Mouse (Mus musculus): ENCODE results near the gene Trpv2. TPM values are rescaled to one million over a fixed set of nuclear protein-coding genes. Genes with fewer than 3 reads are reported as not detected.

The Trpv2 gene
- polyA plus RNA-seq (2017; shearing (Covaris generic)) = 10 to 100 TPM; 76.8 to 79.0 TPM

DNA sequence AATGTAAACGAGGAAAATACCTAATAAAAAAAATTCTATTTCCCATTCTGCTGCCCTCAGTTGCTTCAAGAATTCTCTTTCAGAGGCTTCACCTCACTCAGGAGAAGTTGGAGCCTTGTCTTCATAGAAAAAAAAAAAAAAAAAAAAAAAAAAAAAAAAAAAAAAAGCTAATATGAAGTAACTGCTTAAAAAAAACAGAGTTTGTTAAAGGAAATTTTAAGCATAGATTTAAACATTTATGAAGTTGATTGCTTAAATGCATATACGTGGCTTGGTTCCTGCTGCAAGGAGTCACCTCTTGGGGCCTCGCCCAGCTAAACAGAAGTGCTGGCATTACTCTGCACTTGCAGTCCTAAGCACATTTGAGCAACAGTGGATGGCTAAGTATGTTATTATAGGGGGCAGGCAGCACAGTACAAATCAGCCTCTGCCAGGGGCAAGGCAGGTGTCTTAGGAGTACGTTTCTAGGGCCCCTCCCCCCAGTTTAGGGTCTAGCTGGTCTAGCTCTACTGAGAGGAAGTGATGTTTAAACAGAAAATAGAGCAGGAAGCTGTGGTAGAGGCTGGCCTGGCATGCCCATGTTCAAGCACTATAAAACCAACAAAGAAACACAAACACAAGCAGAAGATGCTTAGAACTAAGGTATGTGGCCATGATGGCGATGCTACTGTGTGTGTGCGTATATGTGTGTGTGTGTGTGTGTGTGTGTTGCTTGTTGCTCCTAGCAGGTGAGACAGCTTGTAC is at the start of gene Trpv2:
Gene Trpv2, plus strand, starts transcription at position 528 of the 744 bp plus-strand sequence.
- peak; percentile 71 for ATAC-seq

DNA sequence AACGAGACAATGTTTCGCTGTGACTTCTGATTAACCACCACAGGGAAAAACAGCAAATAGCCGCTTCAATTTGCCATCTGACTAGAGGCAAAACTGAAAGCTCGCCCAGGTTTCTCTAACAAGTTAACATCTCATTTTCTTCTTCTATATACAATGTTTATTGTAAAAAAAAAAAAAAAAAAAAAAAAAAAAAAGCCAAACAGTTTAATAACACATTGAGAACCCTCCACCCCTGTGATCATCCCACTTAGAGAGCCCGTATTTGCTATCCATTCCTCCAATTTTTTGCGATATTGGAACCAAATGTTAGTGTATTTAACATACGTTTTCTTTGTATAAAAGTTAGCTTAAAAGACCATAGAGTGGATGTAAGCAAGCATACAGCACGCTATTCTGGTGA is 37.2 kb upstream of the Trpv2 start:
- ATAC-seq = no peak

DNA sequence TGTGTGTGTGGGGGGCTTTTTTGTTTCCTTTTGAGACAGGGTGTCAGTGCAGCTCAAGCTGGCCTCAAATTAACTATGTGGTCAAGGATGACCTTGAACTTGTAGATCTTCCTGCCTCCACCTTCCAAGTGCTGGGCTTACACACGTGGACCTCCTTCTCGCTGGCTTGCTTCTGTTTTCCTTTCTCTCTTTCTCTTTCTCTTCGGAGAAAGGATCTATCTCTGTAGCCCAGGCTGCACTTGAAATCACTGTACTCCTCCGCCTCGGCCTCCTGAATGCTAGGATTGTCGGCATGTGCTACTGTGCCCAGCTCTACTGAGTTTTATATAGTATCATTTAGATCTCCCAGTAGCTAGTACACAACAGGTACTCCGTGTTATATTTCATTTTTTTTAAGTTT is 36.7 kb upstream of the Trpv2 start:
- ATAC-seq = no peak

DNA sequence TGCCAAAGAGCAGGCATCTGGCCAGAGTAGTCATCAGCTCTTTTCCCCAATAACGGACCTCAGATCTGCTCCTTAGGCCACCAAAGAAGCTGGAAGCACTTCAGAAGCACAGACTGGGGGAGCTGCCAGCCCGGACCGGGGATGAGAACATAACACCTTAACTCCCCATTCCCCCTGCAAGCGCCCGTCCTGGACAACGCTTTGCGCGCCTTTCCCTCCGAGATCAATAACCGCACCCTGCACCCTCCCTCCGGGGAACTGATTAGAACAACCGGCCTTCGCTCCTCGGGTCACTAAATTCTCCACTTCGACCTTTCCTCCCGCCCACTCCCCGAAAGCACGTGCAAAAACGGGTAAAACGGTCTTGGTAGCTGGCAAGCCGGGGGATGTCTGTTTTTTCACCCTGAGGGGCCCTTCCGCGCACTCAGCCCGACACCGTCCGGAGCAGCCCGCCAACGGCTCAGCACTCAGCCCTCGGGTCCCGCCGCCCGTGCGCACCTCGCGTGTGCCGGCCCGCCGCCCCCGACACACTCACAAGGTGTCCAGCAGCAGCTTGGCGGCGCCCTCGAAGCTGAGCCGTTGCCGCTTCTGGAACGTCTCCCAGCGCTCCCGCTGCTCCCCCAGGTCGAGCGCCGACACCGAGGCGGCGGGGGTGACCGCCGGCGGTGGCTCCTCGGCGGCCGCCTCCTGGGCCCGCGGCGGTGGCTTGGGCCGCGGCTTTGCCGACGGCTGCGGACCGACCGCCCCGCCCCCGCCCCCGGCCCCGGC is 35.8 kb upstream of the Trpv2 start:
- peak; percentile 40 for ATAC-seq

DNA sequence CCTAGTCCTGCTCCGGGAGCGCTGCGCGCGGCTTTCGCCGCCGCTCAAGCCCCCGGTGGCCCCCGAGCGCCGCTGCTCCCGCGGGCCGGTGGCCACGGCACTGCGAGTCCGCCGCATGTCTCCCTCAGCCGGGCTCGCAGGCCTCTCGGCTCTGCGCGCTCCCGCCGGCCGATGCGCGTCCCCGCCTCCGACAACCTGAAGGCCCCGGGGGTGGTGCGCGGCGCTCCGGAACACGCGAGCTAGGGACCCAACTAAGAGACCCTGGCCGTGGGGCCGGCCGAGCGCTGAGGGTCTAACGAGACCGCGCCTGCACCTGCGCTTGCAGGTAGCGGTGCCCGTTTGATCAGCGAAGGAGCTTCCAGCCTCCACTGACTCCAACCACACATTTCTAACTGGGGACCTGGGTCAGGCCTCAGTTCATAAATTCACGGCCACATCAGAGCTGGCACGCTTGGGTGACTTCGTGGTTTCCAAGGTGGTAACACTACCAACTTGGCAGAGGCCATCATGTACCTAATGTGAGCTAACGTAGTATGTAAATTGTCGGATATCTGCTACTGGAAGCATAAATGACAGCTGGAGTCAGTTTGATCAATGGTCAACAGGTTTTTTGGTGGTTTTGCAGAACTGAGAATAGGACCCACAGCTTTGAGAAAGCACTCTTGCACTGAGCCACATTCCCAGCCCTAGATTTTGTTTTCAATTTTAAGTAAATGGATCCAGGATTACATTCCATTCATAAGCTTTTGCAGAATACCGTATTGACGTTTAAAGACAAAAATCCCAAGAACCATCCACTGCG is 35.0 kb upstream of the Trpv2 start, which contains the start of gene Cenpv:
Gene Cenpv, minus strand, starts transcription at position 173 of the 802 bp plus-strand sequence.
- ATAC-seq = peak; percentile 61

DNA sequence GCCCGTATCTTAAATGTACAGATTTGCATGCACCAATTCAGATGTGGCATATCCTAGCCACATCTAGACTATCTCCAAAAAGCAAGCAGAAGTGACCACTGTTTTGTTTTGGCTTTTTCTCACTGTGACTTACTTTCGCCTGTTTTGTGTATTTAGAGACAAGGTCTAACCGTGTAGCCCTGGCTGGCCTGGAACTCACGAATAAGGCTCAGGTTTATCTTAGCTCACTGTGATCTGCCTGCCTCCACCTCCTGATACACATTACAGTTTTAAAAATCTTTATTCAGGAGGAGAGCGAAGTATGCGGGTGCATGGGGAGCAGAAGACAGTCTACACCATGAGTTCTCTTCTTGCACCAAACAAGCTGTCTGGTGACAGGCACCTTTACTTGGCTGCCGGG is 34.1 kb upstream of the Trpv2 start:
- ATAC-seq = no peak

DNA sequence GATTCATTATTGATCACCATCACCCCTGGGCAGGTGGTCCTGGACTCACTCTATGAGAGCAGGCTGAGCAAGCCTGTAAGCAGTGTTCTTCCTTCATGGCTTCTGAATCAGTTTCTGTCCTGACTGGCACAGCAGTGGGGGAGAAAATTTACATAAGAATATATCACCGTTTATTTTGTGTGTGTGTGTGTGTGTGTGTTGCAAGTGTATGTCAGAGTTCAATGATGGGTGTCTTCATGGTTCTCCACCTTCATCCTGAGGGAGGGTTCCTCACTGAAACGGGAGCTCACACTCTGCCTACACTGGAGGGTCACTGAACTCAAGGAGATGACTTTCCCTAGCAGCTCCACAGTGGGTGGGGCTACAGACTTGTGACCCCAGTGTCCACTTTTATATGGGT is 33.3 kb upstream of the Trpv2 start:
- ATAC-seq = no peak

DNA sequence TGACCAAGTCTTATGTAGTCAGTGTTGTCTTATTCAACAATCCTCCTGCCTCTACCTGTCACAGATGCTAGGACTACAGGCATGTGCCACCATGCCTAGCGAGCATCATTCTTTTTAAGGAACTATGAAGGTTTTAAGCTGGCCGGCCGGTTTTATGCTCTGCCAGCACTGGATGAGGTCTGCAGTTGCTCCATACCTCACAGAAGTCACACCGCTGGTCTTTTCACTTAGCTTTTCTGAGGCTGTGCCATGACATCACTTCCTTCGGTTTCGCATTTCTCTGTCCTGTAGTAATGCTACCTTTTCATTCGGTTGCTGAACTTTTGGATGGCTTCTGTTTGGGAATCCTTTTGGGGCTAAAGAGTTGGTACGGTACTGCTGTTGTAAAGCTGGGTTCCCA is 32.7 kb upstream of the Trpv2 start:
- ATAC-seq = no peak

DNA sequence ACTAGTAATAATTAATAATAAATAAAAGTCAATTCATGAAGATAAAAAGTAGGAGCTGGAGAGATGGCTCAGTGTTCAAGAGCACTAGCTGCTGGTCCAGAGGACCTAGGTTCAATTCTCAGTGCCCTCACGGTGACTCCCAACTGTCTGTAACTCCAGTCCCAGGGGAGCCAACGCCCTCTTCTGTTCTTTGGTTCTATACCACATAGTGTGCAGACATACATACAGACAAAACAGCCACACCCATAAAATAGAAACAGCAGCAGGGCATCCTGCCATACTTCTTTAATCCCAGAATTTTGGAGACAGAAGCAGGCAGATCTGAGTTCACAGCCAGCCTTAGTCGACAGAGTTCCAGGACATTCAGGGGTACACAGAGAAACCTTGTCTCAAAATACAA is 30.3 kb upstream of the Trpv2 start:
- ATAC-seq = no peak

DNA sequence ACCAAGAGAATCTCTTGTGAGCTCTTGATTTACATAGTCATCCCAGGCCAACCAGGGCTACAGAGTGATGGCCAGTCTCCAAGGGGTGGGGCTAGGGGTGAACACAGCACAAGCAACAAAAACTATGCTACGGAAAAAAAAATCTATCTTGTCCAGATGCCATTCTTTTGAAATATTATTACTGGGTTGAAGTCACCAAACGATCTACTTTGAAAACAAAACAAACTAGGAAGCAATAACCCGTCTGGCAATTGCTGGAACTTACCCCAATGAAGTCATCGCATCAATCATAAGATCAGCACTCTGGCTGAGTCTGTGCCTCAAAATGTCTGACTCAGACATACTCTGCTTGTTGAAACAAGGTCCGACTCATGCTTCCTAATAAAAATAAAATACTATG is 24.5 kb upstream of the Trpv2 start:
- no peak for ATAC-seq

DNA sequence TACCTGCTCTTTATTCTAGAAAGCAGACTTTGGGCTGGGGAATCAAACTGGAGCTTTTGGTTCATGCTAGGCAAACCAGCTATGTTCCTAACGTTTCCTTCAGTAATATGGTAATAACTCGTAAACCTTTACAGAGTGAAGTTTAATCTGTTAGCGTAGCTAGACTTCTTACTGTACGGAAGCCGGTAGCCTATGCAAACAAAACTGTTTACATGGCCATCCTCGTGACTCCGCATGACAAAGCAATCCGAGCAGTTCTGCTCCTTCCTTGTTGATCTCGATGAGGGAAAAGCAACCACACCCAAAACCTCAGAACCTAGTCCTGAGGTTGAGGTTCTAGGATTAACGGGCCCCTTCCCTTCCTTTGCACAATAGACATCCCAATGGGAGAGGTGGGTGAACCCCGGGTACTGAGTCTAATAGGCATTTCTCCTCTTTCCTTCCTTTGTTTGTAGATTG is 24.0 kb upstream of the Trpv2 start:
- no peak for ATAC-seq

DNA sequence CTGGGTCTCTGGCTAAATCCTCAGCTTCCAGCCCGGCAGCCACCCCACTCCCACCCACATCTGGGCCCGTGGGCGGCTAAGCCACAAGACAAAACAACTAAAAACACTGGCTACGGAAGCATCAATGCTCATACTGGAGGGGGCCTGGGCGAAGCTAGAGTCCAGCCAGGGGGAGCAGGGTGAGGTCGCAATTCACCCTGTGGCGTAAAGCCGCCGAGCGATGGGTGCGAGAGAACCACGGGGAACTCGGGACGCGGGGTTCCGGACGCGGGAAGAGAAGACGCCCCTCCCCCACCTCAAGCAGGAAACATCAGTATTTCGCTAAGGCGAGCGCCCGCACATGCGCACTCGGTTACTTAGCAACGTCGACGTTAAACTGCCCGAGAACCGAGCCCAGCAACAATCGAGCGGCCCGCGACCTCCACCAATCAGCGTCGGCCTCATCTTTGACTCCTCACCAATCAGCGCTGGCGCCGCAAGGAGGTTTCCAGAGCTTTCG is 23.5 kb upstream of the Trpv2 start, which contains the start of gene Ubb:
Gene Ubb, plus strand, starts transcription at position 445 of the 499 bp plus-strand sequence.
- ATAC-seq = peak; percentile 91

DNA sequence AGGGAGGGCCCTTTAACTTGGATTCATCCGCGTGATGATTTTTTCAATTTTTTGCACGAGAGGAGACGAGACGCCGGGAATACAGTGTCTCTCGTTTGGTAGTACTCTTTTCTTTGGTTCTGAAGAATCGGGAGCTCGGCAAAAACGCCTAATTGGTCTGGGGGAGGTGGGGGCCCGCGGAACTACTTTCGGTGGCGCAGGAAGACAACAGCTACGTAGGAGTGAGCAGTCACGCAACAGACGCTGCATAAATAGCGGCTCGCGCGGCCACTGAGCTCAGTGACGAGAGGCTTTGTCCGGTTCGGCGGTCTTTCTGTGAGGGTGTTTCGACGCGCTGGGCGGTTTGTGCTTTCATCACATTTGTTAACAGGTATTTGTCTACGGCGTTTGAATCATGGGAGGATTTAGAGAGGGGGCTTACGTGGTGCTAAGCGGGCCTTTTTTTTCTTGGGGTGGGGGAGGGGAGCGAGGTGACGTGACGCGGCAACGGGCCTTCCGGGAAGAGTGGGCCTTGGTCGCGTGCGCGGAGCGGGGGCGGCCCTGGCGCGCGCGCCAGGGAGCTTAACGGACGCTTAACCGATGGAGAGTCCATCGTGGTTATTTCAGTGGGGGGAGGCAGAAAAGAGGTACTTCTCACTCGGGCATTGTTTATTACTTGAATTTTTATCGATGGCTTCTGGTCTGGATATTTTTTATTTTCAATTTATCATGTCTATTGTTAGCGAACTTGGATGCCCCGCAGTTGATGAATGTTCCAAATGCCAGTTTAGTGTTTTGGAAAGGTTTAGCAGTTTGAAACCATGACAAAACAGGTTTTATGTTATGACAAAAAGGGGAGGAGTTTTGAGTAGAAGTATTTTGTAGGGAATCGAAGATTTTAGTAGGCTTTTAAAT is 22.8 kb upstream of the Trpv2 start:
- ATAC-seq = peak; percentile 53

DNA sequence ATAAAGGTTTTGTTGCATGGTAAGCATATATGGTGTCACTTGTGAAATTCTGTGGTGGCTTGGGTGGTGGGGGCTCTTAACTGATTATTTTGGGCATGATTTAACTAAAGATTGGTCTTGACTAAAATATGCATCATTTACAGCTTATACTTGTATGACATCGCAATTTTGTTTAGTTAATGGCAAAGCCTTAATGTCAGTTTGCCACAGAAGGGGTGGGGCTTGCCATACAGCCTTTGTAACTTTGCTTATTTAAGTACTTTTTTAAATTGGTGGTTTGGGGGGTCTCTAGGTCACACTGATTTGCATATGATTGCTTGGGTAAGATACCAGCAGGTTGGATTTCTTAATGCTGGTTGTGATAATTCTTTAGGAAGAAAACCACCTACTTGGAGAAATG is 21.1 kb upstream of the Trpv2 start:
- no peak for ATAC-seq

DNA sequence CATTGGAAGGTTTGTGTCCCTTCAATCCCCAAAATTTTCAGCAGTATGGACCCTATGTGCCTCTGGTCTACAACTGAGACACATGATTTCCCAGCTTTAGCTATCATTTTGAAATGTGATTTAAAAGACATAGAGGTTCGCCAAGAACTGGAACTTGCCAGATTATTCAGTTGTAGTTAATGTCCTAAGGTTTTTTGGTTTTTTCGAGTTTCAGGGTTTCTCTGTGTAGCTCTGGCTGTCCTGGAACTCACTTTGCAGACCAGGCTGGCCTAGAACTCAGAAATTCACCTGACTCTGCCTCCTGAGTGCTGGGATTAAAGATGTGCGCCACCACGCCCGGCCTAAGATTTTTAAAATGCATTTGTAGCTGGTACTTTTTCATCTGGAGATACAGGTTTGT is 20.7 kb upstream of the Trpv2 start:
- no peak for ATAC-seq

DNA sequence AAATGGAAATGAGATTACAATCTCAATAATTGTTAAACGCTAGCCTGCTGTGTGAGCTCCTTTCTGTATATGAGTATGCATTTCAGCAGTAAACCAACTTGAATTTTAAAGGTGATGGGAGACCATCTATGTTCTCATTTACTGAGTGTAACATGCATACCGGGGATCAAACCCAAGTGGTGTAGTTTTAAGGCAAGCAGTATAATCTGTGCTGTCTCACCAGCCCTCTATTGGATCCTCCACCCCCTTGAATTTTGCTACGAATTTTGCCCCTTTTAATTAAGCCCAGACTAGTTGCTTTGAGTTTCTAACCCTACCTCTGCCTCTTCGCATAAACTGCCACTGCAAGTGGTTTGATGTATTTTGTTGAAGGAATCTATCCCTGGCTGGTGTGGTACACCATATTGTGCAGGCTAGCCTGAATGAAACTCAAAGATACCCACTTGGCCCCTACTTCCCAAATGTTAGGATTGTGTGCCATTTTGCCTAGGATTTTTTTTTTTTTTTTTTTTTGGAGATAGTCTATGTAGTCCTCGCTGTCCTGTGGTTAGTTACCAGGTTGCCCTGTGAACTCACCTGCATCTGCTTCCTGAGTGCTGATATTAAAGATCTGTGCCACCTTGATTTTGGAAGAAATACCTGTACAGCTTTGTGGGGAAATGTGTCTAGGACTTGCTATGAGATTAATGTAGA is 20.0 kb upstream of the Trpv2 start:
- ATAC-seq = no peak

DNA sequence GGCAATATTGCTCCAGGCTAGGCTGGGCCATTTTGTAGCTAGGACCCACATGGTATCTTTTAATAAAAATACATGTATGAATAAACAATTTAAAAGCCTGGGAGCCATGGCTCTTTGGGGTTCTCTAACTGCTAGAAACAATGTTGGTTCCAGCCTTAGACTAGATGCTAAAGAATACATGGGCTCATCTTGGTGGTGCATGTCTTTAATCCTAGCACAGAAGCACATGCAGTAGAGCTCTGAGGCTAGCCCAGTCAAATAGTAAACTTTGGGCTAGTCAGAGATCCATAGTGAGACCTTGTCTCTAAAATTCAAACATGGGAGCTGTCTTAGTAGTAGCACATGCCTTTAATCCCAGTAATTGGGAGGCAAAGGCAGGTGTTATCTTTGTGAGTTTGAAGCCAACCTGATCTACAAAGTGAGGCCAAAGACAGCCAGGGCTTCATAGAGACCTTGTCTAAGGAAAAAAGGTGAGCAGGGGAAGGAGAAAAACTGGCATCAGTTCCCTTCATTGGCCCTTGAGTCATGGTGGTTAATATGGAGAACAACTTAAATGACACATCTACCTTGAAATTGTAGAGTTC is 19.3 kb upstream of the Trpv2 start:
- no peak for ATAC-seq

DNA sequence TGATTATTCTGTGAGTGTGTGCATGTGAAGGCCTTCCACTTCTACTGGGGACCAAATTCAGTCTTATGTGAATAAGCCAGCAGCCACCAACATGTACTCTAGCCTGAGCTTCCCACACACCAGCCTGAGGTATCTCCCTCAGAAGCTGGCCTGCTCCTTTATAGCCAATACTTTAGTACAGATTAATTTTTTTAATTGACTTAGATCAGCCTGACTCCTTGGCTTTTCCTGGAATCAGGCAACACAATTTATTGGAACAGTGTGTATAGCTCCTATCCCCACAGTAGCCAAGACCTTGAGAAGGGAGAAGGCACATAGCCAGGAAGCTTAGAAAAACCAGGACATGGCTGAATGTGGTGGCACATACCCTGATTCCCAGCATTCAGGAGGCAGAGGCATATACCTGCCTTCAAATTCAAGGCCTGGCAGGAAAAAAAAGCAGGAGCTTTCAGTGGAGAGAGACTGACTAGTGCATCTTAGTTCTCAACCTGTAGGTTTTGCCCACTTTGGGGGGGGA is 18.3 kb upstream of the Trpv2 start:
- no peak for ATAC-seq

DNA sequence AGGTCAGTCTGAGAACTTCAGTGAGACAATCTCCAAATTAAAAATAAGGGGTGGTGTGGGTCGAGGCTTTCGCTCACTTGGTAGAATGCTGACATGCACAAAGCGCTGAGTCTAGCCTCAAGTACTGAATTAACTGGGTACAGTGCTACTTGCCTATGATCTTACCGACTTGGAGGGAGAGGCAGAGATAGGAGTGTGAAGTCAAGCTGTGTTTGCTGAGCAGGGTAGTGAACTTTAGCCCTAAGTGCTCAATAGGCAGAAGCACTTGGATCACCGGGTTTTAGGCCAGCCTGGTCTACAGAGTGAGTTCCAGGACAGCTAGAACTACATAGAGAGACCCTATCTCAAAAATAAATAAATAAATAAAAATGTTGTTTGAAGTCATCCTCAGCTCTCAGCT is 17.1 kb upstream of the Trpv2 start:
- no peak for ATAC-seq

DNA sequence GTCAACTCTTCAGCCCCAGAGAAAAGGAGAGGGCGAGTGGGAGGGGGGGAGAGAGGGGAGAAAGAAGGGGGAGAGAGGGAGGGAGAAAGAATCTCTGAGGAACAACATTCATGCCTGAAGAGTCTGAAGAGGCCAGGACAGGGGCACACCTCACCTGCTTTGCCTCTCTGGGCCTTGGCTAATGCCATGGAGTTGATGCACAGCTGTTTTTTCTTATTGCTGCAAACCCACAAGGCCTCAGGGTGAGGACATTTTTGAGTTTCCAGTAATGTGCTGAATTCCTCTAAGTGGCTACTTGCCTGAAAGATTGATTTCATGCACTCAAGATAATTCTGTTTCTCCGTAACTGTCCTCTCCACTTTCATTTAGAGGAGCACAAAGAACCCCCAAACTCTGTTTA is 16.1 kb upstream of the Trpv2 start:
- ATAC-seq = no peak

Measured in activated CD4-positive, CD25-positive, alpha-beta regulatory T cell, adult 4 months (primary cell).